Comparison of ENCODE assay signal across 22 mouse cellular contexts in genomic region chr8:112397438-112397837, GRCm38 (mm10).
DNase-seq lines count a peak whose midpoint lies in the region; ATAC-seq lines count a peak whose summit lies in the region.
"Had no signal": no experiment of that assay in that cellular context is flagged by ENCODE, and none has a peak within 500 bp of the region (broad histone marks: within the 10 kb centered on the region; RNA-seq: fewer than 3 reads in every experiment).

No protein-coding gene starts in this region.

- H3K4me2 ChIP-seq in hindbrain, embryonic 14.5 days (replicated peaks): no peak overlapping the region
- no peak overlapping the region for H3K4me2 ChIP-seq in neural tube, embryonic 11.5 days (ENCODE audit: low read depth)
- no peak overlapping the region for H3K4me2 ChIP-seq in forebrain, embryonic 16.5 days (ENCODE audit: low read length)
- H3K4me2 ChIP-seq: heart, embryonic 13.5 days; kidney, embryonic 15.5 days; liver, embryonic 11.5 days had no signal

- no peak for ATAC-seq in hindbrain, embryonic 14.5 days (ENCODE audit: low FRiP score)
- no peak for ATAC-seq in neural tube, embryonic 11.5 days (ENCODE audit: insufficient read depth, low FRiP score, low TSS enrichment)
- peak; percentile 50; the same call in 1 of the 2 replicates for ATAC-seq in forebrain, embryonic 16.5 days
- ATAC-seq: liver, postnatal 0 days; lung, postnatal 0 days had no signal

- H3K27me3 ChIP-seq in hindbrain, embryonic 10.5 days (ENCODE audit: insufficient read depth, poor library complexity, severe bottlenecking): no peaks in the 10 kb centered on the region
- H3K27me3 ChIP-seq in hindbrain, embryonic 14.5 days (ENCODE audit: control insufficient read depth, insufficient read depth, low read length): no peaks in the 10 kb centered on the region
- H3K27me3 ChIP-seq in neural tube, embryonic 11.5 days (ENCODE audit: control insufficient read depth, insufficient read depth, low read length): no peaks in the 10 kb centered on the region
- H3K27me3 ChIP-seq in forebrain, embryonic 16.5 days (replicated peaks; ENCODE audit: control insufficient read depth, insufficient read depth, low read length): no peaks in the 10 kb centered on the region
- H3K27me3 ChIP-seq: heart, embryonic 13.5 days; kidney, embryonic 15.5 days had no signal

- H3K9me3 ChIP-seq in hindbrain, embryonic 10.5 days: 0 out of 2 replicates have a peak, but pooled peaks cover 3% of the 10 kb centered on the region
- H3K9me3 ChIP-seq in hindbrain, embryonic 14.5 days (ENCODE audit: control insufficient read depth, low read length): no peaks in the 10 kb centered on the region
- H3K9me3 ChIP-seq in neural tube, embryonic 11.5 days (ENCODE audit: control insufficient read depth, low read length): no peaks in the 10 kb centered on the region
- H3K9me3 ChIP-seq in forebrain, embryonic 16.5 days (ENCODE audit: control insufficient read depth, low read length): peaks cover 2% of the 10 kb centered on the region; the same call in 1 of the 2 replicates
- H3K9me3 ChIP-seq: heart, embryonic 13.5 days; kidney, embryonic 15.5 days had no signal

- H3K4me3 ChIP-seq in hindbrain, embryonic 10.5 days: no peak overlapping the region
- H3K4me3 ChIP-seq in hindbrain, embryonic 14.5 days (replicated peaks; ENCODE audit: low read length): no peak overlapping the region
- H3K4me3 ChIP-seq in neural tube, embryonic 11.5 days (ENCODE audit: low read depth, low read length): no peak overlapping the region
- no peak overlapping the region for H3K4me3 ChIP-seq in forebrain, embryonic 16.5 days (replicated peaks; ENCODE audit: low read length)
- H3K4me3 ChIP-seq: heart, adult 2 months; heart, embryonic 13.5 days; kidney, embryonic 15.5 days had no signal

- WGBS in hindbrain, embryonic 10.5 days: 31% methylated on average over 2 of the region's 2 CpGs
- 22% methylated on average over 2 of the region's 2 CpGs for WGBS in hindbrain, embryonic 14.5 days
- WGBS in neural tube, embryonic 11.5 days: 14% methylated on average over 2 of the region's 2 CpGs
- WGBS in forebrain, embryonic 16.5 days: 5% methylated on average over 2 of the region's 2 CpGs

- H3K36me3 ChIP-seq in hindbrain, embryonic 10.5 days: no peaks in the 10 kb centered on the region
- H3K36me3 ChIP-seq in hindbrain, embryonic 14.5 days (replicated peaks; ENCODE audit: control insufficient read depth, insufficient read depth): no peaks in the 10 kb centered on the region
- no peaks in the 10 kb centered on the region for H3K36me3 ChIP-seq in neural tube, embryonic 11.5 days (ENCODE audit: control insufficient read depth, insufficient read depth, low read length)
- H3K36me3 ChIP-seq in forebrain, embryonic 16.5 days (ENCODE audit: control insufficient read depth, insufficient read depth): no peaks in the 10 kb centered on the region
- H3K36me3 ChIP-seq: heart, embryonic 13.5 days; kidney, embryonic 15.5 days had no signal

- H3K9ac ChIP-seq in hindbrain, embryonic 14.5 days: no peak overlapping the region
- H3K9ac ChIP-seq in neural tube, embryonic 11.5 days (ENCODE audit: low read length): no peak overlapping the region
- H3K9ac ChIP-seq in forebrain, embryonic 16.5 days (replicated peaks; ENCODE audit: low read depth, low read length): no peak overlapping the region
- H3K9ac ChIP-seq: heart, embryonic 13.5 days; kidney, embryonic 15.5 days; liver, postnatal 0 days had no signal

- DNase-seq in hindbrain, embryonic 10.5 days (ENCODE audit: low spot score): no peak
- no peak for DNase-seq in hindbrain, embryonic 14.5 days (ENCODE audit: low spot score)
- DNase-seq in neural tube, embryonic 11.5 days (ENCODE audit: low spot score): peak; percentile 17
- DNase-seq in neural tube, embryonic 10.5 days (ENCODE audit: extremely low spot score, low spot score): no peak
- DNase-seq in retina, postnatal 1 day: peak; percentile 7
- DNase-seq in adrenal gland, postnatal 36 days: no peak
- no peak for DNase-seq in lung, postnatal 14 days
- DNase-seq: adrenal gland, postnatal 25 days; cerebellum, adult 11 months; cerebellum, postnatal 10 days; gastrocnemius, postnatal 36 days; heart, adult 2 months; kidney, adult 11 months; kidney, postnatal 4 days; liver, postnatal 0 days; right cerebral cortex, postnatal 25 days; spleen, adult 18-20 months had no signal

- H3K4me1 ChIP-seq in hindbrain, embryonic 10.5 days (replicated peaks): no peaks in the 10 kb centered on the region
- no peaks in the 10 kb centered on the region for H3K4me1 ChIP-seq in hindbrain, embryonic 14.5 days (replicated peaks; ENCODE audit: control insufficient read depth, insufficient read depth, low read length)
- no peaks in the 10 kb centered on the region for H3K4me1 ChIP-seq in neural tube, embryonic 11.5 days (ENCODE audit: control insufficient read depth, insufficient read depth, low read length)
- no peaks in the 10 kb centered on the region for H3K4me1 ChIP-seq in forebrain, embryonic 16.5 days (replicated peaks; ENCODE audit: control insufficient read depth, insufficient read depth, low read length)
- H3K4me1 ChIP-seq: heart, embryonic 13.5 days; kidney, embryonic 15.5 days had no signal

- peak overlapping the region; percentile 29 for H3K27ac ChIP-seq in hindbrain, embryonic 10.5 days
- no peak overlapping the region for H3K27ac ChIP-seq in hindbrain, embryonic 14.5 days
- H3K27ac ChIP-seq in neural tube, embryonic 11.5 days (ENCODE audit: low read depth, low read length): no peak overlapping the region
- no peak overlapping the region for H3K27ac ChIP-seq in forebrain, embryonic 16.5 days (ENCODE audit: low read length)
- H3K27ac ChIP-seq: heart, adult 2 months; heart, embryonic 13.5 days; kidney, embryonic 15.5 days had no signal

Comparison
In these comparisons a context has a peak if more than half of its experiments do, and no peak if none do; other contexts are left out.
1. DNase-seq: peak in neural tube, embryonic 11.5 days (single experiment) and retina, postnatal 1 day (single experiment); none in hindbrain, embryonic 10.5 days (single experiment), hindbrain, embryonic 14.5 days (single experiment), neural tube, embryonic 10.5 days (single experiment), adrenal gland, postnatal 36 days (0 of 2) and lung, postnatal 14 days (single experiment).